Mouse (Mus musculus) small intestine, adult 2 months (tissue): ENCODE data around the gene Usp46.

Source experiments
- CTCF ChIP-seq: fragments of 200-500 bp; IDR thresholded peaks from 2 replicates; pipeline ENCODE4 v1.5.1; 2012; ENCODE audit warnings: low read depth, mild to moderate bottlenecking, control low read depth, inconsistent platforms, low read length, moderate library complexity, mixed read lengths; ENCODE audit not compliant: insufficient replicate concordance, insufficient read length; ENCODE audit errors: extremely low read depth
- POLR2A ChIP-seq: fragments of 200-500 bp; IDR thresholded peaks from 2 replicates; pipeline ENCODE4 v1.6.1; 2012; ENCODE audit warnings: low read depth, mild to moderate bottlenecking, control low read depth, inconsistent platforms, low read length, moderate library complexity

DNA sequence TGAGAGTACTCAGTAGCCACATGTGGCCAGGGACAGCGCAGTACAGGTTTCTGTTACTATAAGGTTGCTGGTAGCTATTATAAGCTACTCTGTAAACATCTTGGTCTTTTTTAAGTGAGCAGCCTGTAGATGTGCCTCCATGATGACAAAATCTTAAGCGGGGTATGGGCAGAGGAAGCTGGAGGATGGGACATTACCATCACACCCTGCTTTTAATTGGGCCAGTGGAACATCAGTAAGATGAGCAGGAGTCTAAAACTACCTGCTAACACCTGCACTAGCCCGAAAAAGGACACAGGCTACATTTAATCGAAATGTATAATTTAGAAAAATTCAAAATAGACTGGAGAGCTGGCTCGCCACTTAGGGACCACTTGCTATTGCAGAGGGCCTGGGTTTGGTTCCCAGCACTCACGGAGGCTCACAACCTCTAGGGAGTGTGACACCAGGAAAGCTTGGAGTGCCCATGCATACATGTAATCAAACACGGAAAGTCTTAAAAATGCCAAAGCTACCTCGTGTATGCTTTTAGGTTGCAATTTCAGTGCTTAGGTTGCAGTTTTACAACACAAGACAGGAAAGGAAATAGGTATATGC is 26.7 kb upstream of the Usp46 start:
- no peak for TF ChIP-seq POLR2A
- TF ChIP-seq CTCF, result no peak
